Mouse (Mus musculus) CH12.LX (cell line): ENCODE measurements around the gene Gm28710.

Experiments used
- CHD2 ChIP-seq: IDR thresholded peaks from 2 replicates; pipeline ENCODE4 v1.6.1; 2011; ENCODE audit warnings: low read length, improper control_type of control experiment
- CTCF ChIP-seq, 2 experiments: IDR thresholded peaks in 1 of 2; conservative IDR thresholded peaks in 1 of 2; 2 replicates each; pipeline ENCODE4 v1.5.1; 2011 to 2012; ENCODE audit warnings: low read depth in 2 of 2, low read length in 2 of 2, improper control_type of control experiment in 1 of 2, inconsistent platforms in 1 of 2, mild to moderate bottlenecking in 1 of 2, moderate library complexity in 1 of 2
- EP300 ChIP-seq: IDR thresholded peaks from 2 replicates; pipeline ENCODE4 v1.6.1; 2011; ENCODE audit warnings: low read length, improper control_type of control experiment
- POLR2A ChIP-seq: IDR thresholded peaks from 2 replicates; pipeline ENCODE4 v1.6.1; 2011; ENCODE audit warnings: low read depth, mild to moderate bottlenecking, improper control_type of control experiment, low read length
- RAD21 ChIP-seq: IDR thresholded peaks from 2 replicates; pipeline ENCODE4 v1.6.1; 2011; ENCODE audit warnings: low read depth, mild to moderate bottlenecking, low read length, improper control_type of control experiment, moderate library complexity
- USF1 ChIP-seq: IDR thresholded peaks from 2 replicates; pipeline ENCODE4 v1.6.1; 2014; ENCODE audit warnings: low read depth, mild to moderate bottlenecking, inconsistent platforms, low read length, improper control_type of control experiment

DNA sequence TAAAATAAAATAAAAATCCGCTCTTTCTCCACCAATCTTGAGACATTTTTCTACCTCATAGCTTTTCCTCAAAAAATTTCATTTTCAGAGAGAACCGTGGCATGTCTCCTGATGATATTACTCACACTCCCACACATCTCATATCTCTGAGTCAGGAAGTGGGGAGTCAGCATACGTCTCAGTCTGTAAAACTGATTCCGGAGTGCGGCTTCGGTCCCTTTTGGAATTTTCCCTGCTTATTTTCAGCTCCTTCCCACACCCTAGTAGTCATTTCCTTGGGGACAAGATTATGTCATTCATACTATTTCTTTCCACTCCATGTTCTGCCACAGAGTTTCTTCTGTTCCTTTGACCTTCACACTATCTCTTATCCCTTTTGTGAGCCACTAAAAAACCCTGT lies 3.4 kb downstream of the Gm28710 start:
- TF ChIP-seq USF1 (no peak), EP300 (no peak), POLR2A (no peak), CTCF (conservative IDR thresholded peaks at IDR 0.05 in 1 of 2, IDR thresholded peaks at IDR 0.05 in 1 of 2; ENCODE audit: low read depth in 2 of 2, low read length in 2 of 2) (no peak), RAD21 (no peak), CHD2 (no peak)
